Mouse (Mus musculus) left cerebral cortex, adult 8-10 months (tissue): ENCODE measurements around the gene Gm813. TPM values are rescaled to one million over a fixed set of nuclear protein-coding genes. Genes with fewer than 3 reads are reported as not detected.
"Not testable (repeated sequence)": the region's sequence is repeated elsewhere in the genome, so short reads cannot be mapped to it uniquely, and the experiment has no call there.

Source experiments
- DNase-seq, 2 experiments: peaks; one replicate each; pipeline ENCODE4 v3.0.0; 2022; ENCODE audit warnings: low spot score in 2 of 2
- total RNA-seq, 4 experiments: library from RNA; stranded (reverse); gene quantifications; 2 replicates each; pipeline ENCODE4 v1.2.4; 2022

Gene Gm813
- total RNA-seq, result not detected

DNA sequence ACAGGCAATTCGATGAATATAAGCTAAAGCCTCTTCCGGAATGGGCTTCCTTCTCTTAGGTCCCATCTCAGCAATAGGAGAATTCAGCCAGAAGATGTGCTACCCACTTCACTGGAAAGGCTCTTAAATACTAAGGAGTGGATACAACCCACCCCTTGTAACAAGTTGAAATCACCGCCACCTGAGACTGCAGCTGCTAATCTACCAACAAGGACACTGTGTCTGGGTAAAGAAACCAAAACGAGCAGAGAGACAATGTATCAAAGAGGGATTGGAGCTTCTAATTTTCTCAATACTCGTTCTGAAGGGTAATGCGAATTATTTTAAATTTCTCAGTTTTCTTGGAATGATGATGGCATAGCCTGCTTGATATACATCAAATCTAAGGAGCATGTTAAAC, at the start of gene Gm813:
Gene Gm813, minus strand, starts transcription at position 101 of the 400 bp plus-strand sequence.
- no peak for DNase-seq

GRCm38 (mm10) chr16:58665137-58665536, 48.4 kb upstream of the Gm813 start:
- DNase-seq, result not testable (repeated sequence)

DNA sequence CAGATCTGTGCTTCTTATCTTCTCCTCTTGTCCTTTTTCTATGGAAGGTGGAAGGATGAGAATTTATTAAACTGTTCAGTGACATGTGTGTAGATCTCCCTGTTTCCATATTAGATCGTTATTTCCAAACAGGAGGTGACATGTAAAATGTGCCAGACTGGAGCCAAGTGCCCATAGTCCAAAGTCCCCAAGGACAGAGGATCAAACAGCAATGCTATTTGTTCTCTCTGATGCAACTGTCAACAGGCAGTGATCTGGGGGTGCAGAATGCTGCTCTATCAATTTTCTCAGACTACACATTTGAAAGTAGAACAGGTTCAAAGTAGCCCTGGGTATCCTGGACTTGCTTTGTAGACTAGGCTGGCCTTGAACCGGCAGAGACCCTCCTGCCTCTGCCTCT, 47.0 kb upstream of the Gm813 start:
- no peak for DNase-seq

DNA sequence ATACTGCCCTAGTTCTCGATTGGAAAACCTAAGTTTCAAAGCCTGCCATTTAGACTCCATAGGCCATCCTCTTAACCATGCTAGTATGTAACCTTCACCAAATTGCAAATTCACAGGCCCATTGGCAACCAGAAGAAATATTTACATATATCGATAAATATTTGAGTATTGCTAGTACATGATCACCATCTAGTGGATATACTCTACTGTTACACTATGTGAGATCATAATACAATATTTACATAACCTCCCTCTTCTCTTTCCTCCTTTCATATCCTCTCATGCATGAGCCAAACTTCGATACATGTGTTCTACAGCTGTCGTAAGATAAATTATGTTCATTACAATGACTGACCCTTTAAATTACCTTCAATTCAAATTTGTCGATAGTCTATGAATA, 46.2 kb upstream of the Gm813 start:
- no peak for DNase-seq

DNA sequence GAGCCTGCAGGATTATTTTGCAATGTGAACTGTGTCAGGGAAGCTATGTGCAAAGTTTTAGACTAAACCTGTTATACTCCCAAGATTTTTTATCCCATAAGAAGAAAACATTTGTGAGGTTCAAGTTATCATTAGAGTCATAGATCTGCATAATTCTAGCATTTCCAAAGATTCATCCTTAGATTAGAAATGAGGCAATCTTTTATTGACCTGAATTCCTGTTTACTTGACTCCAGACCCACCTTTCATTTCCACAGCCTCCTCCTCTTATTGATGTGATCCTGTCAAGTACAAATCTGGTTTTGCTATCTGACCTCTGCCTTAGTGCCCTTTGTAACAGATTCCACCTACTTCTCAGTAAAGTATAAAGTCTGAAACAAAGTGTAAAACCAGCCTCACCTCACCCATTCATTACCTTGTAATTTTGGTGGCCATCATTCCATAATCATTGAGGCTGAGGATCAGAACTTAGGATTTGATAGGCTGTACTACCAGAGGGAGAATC, 45.6 kb upstream of the Gm813 start:
- no peak for DNase-seq

GRCm38 (mm10) chr16:58661826-58662225, 45.0 kb upstream of the Gm813 start:
- DNase-seq, result no peak

GRCm38 (mm10) chr16:58658668-58659067, 41.9 kb upstream of the Gm813 start:
- no peak for DNase-seq

- no peak for DNase-seq
Measured at GRCm38 (mm10) chr16:58656526-58656925, 39.7 kb upstream of the Gm813 start.

DNA sequence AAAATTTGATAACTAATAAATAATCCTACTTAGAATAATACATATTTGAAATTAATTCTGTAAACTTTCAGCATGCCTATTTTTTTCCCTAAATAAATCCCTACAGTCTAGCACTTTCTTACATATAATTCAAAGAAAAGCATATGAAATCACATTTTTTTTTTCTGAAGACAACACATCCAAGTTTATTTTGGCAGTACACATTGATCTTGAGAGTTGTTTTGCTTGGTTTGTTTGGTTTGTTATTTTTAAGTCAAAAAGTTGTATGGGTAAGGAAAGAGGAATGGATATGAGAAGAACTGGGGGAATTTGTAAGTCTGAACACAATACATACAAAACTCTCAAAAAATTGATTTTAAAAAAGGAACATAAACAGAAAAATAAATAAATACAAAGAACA, 39.0 kb upstream of the Gm813 start:
- DNase-seq, result no peak

DNA sequence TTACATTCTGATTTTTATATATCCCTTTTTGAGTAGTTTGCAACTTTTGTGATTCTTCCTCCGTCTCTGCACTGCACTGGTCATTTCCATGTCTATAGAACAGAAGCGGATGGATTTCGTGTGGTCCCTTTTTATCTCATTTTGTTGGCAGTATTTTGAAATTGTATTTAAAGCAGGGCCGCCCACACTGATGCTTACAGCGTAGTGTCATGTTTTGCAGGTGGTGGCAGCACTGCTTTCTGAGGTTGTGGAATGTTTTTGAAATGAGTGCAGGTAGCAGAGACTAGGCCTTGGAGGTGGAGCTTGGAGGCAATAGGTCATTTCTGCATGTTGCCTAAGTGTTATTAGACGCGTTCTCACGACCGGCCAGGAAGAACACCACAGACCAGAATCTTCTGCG, 33.2 kb upstream of the Gm813 start:
- DNase-seq, result no peak

DNA sequence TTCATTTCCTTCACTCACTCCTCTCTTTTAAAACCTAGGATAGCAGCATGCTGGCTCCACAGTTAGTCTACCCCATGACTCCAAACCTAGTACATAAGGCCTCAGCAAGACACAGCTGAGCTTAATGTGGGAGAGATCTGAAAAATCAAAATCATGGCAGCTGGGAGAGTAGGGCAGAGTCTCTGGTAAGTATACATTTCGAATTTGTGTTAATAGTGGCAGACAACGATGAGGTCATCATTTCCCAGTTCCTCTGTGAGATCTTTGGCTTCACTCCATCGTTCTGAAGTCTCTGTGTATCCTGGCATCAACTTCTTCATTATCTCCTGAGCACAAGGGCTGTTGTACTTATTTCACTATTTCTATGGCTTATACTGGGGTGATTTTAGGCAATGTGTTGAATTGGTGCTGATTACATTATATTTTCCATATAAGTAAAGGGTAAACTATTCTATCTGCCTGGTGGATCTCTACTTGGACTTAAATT, 22.0 kb upstream of the Gm813 start, which contains the start of gene E330017A01Rik:
Gene E330017A01Rik, minus strand, starts transcription at position 51 of the 487 bp plus-strand sequence.
- no peak for DNase-seq

DNA sequence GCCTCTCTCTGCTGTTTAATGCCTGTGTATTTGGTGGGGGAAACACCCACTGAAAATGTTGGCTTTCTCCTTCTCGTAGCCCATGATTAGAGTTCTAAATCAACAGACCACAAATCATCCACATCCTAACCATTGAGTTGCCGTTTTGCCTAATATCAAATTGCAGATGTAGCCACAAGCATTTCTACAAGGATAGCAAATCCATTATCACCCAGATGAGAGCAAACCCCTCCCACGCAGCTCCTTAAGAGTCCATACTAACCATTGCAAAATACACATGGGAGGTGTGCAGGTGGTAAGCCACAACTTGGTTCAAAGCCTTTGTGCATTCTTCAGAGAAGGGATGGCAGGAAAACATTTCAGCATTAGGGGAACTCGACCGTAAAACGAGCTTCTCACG, 21.2 kb upstream of the Gm813 start:
- no peak for DNase-seq

DNA sequence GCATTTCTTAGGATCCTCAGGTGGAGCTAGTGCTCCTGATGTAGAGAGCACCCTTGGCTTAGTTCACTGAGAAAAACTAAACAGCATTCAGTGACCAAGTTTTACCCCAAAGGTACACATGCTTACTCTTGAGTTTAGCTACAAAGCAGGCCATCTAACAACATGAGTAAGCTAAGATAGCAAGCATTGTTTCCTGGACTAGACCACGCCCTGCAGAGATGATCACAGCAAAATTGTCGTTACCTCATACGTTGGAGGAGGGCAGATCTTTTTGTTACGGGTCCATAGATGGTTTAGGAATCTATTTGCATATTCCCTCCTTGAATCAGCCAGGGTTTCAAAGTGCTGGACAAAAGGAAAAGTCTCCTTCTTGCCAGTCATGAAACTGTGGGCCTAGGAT, 20.7 kb upstream of the Gm813 start:
- DNase-seq, result no peak

GRCm38 (mm10) chr16:58635866-58636265, 19.1 kb upstream of the Gm813 start:
- DNase-seq, result no peak

DNA sequence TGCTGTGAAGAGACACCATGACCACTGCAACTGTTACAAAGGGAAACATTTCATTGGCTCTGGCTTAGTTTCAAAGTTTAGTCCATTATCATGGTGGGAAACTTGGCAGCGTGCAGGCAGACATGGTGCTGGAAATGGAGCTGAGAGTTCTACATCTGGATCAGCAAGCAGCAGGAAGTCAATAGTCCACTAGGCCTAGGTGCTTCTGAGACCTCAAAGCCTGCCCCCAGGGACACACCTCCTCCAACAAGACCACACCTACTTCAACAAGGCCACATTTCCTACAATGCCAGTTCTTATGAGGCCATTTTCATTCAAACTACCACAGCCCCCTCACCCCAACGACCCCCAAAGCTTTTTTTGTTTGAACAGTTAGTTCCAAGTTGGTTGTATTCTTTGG, 13.0 kb upstream of the Gm813 start:
- DNase-seq, result no peak

DNA sequence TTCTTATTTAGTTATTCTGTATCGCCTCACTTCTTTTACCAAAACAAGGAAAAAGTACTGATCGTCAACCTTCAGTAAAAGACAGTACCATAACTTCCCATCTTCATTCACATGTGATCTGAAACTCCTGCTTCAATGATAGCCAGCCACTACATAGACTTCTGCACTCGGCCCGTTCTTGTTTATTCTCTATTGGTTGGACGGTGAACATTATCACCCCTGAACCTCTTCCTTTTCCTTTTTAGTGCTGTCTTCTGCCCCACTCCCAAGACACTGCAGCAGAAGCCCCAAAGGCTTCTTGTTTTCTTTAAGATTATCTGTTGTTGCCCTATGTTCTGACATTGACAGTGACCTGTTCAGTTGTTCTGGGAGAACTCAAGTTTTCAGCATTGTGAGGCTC, 12.2 kb upstream of the Gm813 start:
- DNase-seq, result no peak

DNA sequence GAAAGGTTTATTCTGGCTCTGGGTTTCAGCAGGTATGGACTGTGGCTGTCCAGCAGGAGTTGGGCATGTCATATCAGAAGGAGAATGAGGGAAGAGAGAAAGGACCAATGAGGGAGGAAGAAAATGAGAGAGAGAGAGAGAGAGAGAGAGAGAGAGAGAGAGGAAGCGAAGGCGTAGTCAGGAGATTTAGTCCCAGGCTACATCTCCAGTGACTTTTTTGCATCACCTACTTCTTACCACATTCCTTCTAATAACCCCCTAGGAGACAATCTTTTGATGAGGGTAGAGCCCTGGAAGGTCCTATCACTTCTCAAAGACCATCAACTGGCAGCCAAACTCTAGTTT, 11.5 kb upstream of the Gm813 start:
- DNase-seq, result no peak

GRCm38 (mm10) chr16:58627597-58628335, 11.0 kb upstream of the Gm813 start:
- no peak for DNase-seq

GRCm38 (mm10) chr16:58623944-58624343, 7.2 kb upstream of the Gm813 start:
- DNase-seq, result peak; percentile 13 to 20

- no peak for DNase-seq
Measured at GRCm38 (mm10) chr16:58623114-58623513, 6.3 kb upstream of the Gm813 start.

DNA sequence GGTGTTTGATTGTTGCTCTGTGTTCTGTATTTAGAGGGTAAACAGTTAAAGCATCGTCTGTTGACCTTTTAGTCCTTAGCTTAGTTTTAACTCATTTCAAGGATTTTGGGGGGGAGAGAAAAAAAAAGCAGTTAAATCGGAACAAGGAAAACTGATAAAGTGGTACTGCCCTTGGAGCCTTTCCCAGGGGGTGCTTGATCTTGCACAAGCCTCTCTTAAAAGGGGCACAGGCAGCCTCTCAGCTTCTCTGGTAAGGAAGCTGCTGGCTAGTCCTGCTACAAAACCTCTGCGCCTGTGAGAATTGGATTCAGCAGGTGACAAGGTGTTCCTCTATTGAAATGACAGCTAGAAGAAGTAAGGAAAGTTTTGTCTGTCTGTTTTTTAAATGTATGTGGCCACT, 5.6 kb upstream of the Gm813 start:
- DNase-seq, result no peak

DNA sequence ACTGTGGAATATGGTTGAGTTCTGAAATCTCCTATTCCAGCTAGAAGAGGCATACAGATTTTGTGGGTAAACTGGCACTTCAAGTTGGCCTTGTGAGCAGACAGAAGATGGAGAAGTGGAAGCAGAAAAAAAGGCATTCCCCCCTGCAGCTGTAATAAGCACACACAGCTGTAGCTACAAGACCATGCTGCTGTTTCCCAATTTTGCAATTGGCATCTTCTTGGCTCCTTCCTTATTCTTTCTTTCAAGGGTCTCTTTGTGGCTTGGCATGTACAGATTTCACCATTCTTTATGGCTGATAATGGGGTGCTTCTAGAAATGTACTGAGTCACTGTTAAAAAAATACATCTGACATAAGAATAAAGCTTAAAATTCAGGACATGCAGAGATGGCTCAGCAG, 568 bp upstream of the Gm813 start:
- no peak for DNase-seq

DNA sequence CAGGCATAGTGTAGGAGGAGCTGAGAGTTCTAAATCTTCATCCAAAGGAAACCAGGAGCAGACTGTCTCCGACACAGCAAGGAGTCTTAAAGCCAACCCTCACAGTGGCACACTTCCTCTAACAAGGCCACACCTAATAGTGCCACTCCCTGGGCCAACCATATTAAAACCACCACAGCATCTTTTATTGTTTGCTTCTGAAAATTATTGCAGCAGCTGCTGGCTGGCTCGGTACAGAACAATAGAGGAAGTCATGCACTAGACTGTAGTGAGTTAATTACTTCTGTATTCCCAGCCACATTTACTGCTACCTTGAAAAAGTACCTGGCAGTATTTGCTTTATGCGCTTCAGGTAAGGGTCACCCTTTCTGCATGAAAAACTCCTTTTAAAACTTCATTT, 3.8 kb downstream of the Gm813 start:
- DNase-seq, result no peak
